Mouse (Mus musculus) monocyte, adult 5-6 weeks (primary cell): Measurements from ENCODE around the gene Ccl6. TPM values are rescaled to one million over a fixed set of nuclear protein-coding genes. Genes with fewer than 3 reads are reported as not detected.
A peak's percentile ranks its signal among the peaks of the same experiment; 100 is the strongest.

Experiments used
- ATAC-seq: fragments of 153-309, 156-312 bp; replicated peaks from 2 replicates; pipeline ENCODE4 v1.8.0; 2017; ENCODE audit warnings: mild to moderate bottlenecking; ENCODE audit not compliant: low TSS enrichment, insufficient number of reproducible peaks, severe bottlenecking, poor library complexity, low FRiP score
- total RNA-seq: library from RNA; stranded (forward); fragments of 200-1000, 200-491, 200-594 nt; gene quantifications from 3 replicates; pipeline ENCODE4 v1.2.3, GENCODE M21; 2017

The Ccl6 gene
- total RNA-seq: 235 to 1,319 TPM (median 1,123 TPM) in 3 replicates

DNA sequence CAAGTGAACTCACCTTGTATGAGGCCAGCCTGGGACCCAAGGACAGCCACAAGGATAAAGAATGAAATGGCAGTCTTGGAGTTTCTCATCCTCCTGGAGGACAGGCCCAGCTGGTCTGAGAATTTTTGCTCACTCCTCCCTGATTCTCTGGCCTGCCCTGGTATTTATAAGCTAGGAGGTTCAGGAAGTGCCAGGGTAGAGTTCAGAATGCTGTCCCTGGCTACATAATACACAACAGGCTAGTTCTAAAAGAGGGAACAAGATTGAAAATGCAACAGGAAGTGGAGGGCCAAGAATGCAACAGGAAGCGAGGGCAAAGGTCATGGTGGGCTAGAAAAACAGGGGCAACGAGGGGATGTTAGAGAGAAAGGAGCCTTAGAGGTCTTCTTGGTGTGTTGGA lies at the start of gene Ccl6:
Ccl6 (minus strand) TSS at position 235 of the 400 bp plus-strand sequence.
- ATAC-seq: peak; percentile 82

DNA sequence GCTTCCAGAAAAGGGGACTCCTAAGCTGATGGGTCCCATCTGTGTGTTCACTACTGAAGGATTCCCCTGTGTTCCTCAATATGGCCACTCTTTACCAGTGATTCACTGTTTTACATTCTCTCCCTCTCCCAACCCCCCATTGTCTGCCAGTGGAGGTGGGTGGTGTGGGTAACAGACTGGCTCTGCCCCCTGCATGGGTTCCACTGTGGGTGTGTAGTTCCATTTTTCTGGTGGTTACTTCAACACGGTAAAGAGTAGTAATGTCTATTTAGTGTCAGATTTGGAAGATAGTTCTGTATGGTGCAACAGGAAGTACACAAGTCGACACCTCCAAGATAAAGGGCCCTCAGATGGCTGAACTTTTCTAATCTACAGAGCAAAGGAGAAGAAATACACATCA lies 48.3 kb upstream of the Ccl6 start:
- peak; percentile 25 for ATAC-seq

DNA sequence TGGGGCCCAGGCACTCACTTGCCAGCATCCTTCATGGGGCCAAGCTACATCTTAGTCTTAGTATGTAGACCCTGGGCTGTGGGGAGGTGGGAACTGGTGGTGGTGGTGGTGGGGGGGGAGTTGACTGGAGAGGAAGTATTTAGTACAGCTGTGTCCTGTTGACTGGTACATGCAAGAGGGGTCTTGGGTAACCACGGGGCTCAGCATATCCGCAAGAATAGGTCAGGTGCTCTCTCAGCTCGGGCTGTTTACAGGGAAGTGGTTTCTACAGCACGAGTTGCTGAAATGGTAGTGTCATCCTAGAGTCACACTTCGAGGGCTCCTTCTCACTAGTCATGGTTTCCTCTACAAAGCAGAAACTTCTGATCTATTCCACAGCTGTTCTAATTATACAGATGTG lies 47.3 kb upstream of the Ccl6 start:
- peak; percentile 87 for ATAC-seq

DNA sequence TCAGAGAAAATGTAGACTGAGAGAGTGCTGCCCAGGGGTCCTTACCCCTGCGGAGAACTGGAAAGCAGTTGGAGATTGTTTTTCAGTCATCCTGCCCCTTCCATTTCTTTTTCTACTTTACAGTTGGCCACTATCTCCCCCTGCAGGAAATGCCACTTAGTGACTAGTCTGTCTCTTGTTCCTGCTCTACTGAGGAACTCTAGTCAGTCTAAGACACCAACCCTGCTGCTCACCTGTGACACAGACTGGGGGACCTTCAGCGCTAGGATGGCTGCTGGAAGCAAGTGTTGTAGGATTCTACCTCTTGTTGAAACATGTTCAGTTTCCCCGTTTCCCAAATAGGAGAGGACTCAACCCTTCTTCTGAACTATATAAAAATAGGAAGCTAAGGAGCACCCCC lies 46.6 kb upstream of the Ccl6 start:
- no peak for ATAC-seq

DNA sequence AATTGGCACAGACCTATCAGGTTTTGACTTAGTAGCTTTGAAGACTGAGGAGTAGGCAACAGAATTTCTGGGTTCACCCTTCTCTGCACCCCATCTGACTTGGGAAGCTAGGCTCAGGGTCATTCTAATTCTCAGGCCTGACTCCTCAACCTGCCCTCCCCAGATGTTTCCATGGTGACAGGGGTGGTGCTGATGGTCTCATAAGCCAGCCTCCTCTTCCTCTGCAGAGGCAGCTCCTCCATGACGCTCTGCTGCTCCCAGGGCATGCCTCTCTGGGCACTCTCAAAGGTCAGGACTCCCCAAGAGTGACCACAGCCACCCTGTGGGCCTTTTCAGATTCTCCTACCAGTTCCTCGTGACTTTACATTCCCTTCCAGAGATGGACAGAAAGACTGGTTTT lies 46.0 kb upstream of the Ccl6 start:
- peak; percentile 23; the same call in 1 of the 2 replicates for ATAC-seq

DNA sequence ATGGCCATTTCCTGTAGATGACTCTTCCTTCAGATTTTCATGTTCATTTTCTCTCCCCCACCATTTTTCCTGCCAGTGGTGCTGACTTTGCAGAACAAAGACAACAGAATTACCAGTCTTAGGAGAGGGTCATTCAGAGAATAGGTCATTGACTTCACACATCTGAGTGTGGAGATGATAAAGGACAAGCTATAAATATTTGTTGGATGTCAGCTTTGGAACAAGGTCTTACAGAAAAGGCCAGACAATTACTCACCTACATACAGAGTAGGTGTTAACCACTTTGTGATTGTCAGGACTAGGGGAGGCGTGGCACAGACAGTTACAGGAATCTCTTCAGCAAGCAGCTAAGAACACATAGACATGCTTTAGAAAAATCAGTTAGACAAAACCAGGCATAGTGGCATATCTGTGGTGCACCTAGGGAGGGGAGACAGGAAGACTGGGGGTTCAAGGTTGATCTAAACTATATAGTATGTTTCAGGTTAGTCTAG lies 43.9 kb upstream of the Ccl6 start:
- ATAC-seq: no peak

DNA sequence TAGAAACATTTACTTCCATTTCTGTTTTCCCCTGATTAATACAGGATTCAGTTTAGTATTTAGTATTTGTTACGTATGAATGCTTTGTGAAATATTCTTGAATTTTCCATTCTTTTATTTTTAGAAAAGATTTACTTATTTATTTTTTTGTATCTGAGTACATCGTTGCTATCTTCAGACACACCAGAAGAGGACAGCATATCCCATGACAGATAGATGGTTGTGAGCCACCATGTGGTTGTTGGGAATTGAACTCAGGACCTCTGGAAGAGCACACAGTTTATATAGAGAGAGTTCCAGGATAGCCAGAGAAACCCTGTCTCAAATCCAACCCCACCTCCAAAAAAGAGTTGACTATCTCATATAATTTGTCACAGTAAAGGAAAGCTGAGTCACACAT lies 42.0 kb upstream of the Ccl6 start:
- ATAC-seq: no peak

DNA sequence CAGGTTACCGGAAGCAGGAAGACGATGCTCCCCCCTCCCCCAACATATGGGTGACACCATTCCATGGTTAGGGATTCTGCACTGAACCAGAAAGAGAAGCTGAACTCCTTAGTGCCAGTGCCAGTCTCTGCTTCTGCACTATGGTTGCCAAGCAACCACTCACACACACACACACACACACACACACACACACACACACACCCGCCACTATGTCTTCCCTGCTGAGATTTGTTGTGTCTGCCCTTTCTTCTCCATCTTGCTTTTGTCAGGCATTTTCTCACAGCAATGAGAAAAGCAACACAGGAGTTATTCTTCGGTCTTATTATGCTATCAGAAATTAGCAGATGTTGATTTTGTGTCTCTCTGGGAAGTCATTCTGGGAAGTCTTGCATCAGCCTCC lies 41.5 kb upstream of the Ccl6 start:
- ATAC-seq: no peak

DNA sequence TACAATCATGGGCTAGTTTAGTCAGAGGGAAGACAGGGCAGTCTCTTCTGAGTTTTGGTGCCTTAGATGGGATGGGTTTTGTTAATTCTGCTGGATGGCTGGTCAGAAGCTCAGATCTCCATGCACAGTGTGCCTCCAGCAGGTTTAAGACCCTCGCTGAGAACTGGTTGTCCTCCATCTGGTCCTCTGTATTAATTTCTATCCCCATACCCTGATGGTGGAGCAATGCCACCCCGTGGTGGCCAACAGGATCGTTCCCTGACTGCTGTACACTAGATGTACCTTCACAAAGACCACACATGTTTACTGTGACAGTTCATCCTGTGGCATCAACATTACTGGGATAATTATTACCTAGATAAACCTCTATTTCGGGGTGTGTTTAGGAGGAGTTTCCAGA lies 39.9 kb upstream of the Ccl6 start:
- ATAC-seq: peak; percentile 48

DNA sequence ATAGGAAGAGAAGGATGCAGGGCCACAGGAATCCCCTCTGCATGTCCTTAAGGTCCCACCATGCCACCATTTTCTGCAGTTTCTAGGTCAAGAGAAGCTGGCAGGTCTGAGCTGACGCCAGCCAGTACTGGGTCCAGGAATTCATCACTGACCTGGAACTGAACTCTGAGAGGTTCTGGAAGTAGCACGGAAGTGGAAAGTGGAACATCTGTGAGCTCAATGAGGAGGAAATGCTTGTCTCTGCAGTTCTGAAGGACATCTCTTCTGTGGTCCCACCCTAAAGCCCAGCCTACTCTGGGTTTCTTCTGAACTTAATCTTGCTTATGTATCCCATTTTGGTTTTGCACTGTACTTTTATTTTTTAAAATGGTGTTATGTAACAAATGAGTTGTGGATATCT lies 38.2 kb upstream of the Ccl6 start:
- no peak for ATAC-seq

DNA sequence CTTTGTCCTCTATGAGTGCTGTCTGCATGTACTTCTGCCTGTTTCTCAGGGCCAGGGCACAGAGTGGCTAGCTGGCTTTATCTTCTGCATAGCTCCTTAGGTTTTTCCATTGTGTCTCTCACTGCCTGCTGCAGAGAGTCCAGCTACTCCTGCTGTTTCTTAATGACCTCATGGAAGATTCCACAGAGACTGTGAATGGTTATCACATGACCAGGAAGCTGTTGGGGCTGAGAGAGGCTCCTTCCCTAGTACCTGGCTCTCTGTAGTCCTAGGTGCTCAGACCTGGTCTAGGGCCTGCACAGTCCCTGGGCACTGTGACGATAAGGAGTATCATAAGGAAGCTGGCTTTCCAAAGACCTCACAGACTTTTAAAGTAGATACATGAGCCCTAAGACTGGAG lies 37.7 kb upstream of the Ccl6 start:
- ATAC-seq: no peak

DNA sequence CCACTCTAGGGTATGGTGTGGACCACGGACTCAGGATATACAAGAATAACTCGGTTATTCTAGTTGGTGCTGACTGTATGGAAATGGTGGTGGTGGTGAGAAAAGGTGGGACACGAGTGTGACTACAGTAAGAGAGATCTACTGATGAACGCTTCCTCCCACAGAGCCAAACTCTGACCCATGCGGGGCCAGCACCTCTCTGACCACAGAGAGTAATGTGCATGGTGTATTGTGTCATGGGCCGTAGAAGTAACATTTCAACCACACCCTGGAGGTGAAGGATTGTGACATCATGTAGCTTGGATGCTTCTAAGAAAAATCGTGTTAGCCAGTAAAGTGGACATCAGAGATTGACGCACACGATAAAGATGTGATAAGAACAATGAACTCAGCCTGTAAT lies 35.9 kb upstream of the Ccl6 start:
- ATAC-seq: peak; percentile 90

DNA sequence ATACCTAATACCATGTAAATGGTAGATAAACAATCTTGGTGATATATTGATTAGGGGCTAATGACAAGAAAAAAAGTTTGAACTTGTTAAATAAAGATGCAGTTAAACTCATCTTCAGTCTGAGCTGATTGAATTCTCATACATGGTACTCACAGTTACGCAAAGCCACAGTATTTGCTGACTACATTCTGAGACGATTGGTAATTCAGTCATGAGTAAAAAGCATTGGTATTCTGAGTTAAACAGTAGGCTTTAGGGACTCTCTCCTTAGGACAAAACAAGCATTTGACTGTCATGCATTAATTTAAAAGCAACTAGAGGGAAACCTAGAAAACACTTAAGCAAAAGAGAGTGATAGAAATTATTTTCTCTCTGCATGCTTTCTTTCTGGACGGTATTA lies 30.7 kb upstream of the Ccl6 start:
- ATAC-seq: no peak

DNA sequence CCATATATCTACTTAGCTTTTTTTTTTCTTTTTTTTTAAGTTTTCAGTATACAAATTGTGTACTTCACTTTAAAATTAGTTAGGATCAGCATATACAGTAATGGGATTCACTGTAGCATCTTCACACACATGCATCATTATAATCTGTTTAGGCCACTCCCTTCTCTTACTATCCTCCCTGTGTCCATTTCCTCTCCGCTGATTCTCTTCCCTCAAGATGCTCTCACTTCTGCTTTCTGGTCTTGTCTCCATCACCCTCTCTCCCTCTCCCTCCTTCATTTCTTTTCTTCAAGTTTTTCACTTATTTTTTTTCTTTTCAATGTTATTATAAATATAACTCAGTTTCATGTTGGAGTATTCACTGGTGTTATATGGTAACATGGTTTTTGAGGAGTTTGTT lies 26.1 kb upstream of the Ccl6 start:
- ATAC-seq: peak; percentile 85

DNA sequence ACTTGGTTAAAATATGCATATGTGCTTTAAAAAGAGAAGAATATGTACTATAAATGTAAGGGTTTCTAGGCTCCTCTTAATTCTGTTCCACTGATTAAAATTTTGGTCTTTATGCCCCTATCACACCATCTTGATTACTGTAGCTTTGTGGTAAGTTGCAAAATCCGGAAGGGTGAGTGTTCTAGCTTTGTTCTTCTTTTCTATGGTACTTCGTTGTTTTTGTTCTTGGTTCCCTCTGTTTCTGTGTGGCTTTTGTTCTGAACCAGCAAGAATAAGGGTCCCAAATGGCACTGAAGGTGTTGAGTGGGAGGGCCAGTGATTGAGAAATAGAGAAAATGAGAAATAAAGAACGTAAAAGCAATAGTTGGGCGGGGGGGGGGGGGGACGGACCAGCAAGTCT lies 25.4 kb upstream of the Ccl6 start:
- ATAC-seq: peak; percentile 79

DNA sequence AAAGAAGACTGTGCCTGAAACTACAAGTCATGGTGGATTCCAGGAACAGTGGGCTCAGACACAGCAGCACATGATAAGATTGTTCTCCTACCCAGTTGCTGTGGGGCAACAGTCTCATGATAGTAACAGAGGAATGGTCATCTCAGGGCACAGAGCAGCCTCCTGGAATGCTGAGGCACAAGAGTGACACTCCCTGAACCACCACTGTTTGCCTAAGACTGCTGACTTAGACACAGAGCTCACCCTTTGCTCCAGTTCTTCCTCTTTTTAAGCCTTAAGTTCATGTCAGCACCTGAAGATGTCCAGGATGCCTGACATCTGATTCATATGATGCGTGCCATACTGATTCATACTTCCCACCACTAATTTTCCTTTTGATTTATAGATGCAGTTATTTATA lies 23.7 kb upstream of the Ccl6 start:
- ATAC-seq: peak; percentile 72; the same call in 1 of the 2 replicates

DNA sequence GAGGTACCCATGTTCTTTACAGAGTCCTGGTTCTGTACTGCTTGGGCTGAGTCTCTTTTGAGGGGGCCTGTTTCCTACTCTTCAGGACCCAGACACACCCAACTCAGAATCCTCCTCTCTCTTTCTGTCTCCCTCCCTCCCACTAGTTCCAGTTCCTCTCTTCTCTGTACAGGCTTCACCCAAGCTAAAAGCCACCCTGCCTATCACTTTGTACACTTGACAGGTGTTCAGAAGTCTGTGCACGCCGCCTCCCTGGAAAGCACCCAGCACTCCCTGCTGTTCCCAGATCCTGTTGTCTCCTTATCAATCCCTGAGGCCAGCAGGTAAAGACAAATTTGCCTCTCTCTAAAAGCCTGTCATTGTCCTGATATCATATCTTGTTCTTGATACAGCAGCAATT lies 18.0 kb upstream of the Ccl6 start:
- peak; percentile 61; the same call in 1 of the 2 replicates for ATAC-seq

DNA sequence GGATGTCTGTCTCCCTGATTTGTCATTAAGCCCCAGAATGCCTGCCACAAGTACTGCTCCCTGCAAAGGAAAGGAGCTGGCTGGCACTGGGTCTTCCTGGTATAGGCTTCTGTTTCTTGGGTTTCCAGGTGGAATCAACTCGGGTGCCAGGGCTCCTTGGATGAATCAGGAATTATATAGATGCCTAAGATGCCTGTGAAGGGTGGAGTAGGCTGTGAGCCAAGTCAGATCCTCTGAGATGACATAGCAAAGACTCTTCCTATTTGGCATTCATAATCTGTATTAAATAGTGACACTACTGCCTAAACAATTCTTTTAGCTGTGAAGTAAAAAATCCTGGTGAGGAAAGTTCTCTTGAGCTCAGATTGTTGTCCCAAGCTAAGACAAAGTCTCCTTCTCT lies 13.5 kb upstream of the Ccl6 start:
- ATAC-seq: no peak

DNA sequence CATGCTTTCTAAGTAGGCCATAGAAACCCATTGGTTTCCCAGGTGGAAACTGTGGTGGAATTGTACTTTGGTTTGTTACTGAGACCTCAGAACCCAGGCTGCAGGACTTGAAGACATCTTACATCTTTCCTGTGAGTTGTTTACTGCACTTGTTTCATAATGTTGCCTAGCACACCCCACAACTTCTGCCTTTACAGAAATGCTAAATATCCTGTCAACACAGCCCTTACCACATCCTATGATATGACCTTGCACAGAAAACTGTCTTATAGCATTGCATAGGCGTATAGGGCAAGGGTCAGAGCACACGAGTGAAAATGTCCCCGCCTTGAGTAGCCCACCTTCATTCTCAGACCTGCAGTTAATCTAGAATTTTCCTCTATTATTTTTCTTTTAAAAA lies 12.6 kb upstream of the Ccl6 start:
- ATAC-seq: peak; percentile 83

DNA sequence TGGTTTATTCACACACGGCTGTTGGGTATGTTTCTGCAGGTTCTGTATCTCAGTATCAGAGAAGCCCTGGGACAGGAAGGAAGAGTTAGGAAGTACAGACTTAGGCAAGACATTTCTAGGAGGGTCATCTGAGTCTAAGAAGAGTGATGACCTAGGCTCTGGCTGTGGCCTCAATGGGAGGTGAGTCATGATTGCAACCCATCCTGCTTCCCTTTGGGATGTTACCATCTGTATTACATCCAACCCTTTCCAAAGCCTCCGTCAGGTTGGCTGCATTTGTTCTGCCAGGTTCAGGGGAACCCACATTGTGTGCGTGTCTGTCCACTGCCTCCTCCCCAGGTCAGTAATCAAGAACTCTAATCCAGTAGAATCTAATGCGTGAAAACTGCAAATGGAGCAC lies 11.8 kb upstream of the Ccl6 start:
- ATAC-seq: 0 out of 2 replicates have a peak, but pooled peaks have one; percentile 37

DNA sequence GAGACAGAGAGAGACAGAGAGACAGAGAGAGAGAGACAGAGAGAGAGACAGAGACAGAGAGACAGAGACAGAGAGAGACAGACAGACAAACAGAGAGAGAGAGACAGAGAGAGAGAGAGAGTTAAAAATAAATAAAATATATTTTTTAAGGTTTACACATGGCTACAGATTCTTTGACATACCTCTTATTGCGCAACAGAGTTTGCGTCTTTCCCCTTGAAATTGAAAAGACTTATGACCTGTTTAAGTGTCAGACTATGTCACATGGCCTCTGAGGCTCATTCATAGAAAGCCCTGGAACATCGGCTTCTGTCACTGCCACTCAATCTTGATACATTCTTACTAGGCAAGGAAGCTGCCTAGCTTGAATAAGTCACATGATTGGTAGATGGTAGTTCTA lies 10.5 kb upstream of the Ccl6 start:
- 0 out of 2 replicates have a peak, but pooled peaks have one; percentile 23 for ATAC-seq
